Mouse (Mus musculus): ENCODE measurements around the gene Drosha.
A peak's percentile ranks its signal among the peaks of the same experiment; 100 is the strongest.
"Not testable (repeated sequence)": the region's sequence is repeated elsewhere in the genome, so short reads cannot be mapped to it uniquely, and the experiment has no call there.

Gene Drosha

GRCm38 (mm10) chr15:12936217-12936732, 111.7 kb downstream of the Drosha start:
- no peak for DNase-seq (ENCODE audit: low spot score)

DNA sequence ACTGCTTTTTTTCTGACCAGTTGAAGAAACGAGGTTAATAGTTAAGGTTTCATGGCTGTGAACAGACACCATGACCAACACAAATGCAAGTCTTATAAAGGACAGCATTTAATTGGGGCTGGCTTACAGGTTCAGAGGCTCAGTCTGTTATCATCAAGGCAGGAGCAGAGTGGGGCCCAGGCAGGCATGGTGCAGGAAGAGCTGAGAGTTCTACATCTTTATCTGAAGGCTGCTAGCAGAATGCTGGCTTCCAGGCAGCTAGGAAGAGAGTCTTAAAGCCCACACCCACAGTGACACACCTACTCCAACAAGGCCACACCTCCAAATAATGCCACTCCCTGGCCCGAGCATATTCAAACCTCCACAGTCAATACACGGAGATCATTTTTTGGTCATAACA, 112.7 kb downstream of the Drosha start:
- not testable (repeated sequence) for DNase-seq (ENCODE audit: low spot score)

GRCm38 (mm10) chr15:12941106-12941505, 116.5 kb downstream of the Drosha start:
- DNase-seq (ENCODE audit: low spot score): peak; percentile 23

GRCm38 (mm10) chr15:12941651-12942180, 117.1 kb downstream of the Drosha start:
- DNase-seq (ENCODE audit: low spot score): peak; percentile 36

DNA sequence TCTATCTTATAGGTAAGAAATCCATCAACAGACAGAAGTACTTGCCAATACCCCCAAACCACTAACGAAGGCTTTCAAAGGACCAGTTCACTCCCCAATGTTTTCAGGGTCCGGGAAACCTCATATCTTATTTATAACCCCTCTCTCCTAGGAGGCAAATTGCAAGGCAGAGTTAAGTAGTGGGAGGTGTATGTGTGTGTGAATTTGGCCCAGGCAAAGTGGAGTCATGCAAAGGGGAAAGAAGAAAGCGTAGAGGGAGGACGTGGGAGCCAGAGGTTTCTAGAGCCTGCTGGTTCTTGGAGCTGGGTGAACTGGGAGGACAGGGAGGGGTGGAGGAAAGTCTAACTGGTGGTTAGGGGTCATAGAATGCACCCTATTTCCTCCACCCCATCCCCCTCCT, 117.8 kb downstream of the Drosha start:
- no peak for DNase-seq (ENCODE audit: low spot score)

GRCm38 (mm10) chr15:12958051-12958450, 133.4 kb downstream of the Drosha start:
- DNase-seq (ENCODE audit: low spot score): no peak

DNA sequence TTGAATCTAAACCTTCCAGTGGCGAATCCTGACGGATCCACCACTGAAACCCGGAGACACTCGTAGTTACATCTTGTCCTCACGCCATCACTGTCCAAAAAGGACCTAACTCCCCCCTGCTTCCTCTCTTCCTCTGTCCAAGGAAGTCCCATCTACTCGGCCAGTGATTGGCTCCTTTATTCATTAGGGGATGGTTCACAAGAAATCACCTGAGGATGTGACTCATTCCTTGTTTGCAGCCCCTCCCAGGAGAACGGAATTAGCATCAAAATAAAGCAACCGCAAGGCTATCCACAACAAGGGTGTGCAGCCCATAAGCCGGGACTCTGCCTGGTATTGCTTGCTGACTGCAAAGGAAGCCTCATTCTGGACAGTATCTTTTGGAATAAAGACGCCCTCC, 137.6 kb downstream of the Drosha start:
- DNase-seq (ENCODE audit: low spot score): no peak

DNA sequence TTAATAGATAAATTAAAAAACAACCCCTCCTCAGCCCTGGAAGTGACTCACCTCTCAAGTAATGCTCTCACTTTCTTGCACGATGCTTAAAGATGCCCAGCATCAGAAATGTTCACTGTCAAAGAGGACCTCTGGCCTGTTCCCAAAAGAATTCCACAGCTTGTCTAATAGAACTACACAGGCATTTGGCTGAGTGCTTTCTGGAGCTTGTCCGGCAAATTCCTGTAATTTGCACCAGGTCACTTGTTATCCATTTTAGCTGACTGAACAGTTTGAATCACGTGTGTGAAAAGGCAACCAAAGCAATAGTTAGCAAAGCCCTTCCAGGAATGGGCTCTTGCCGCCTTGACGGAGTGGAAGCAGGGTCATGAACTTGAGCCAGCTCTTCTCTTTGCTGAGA, 140.6 kb downstream of the Drosha start:
- no peak for DNase-seq (ENCODE audit: low spot score)

DNA sequence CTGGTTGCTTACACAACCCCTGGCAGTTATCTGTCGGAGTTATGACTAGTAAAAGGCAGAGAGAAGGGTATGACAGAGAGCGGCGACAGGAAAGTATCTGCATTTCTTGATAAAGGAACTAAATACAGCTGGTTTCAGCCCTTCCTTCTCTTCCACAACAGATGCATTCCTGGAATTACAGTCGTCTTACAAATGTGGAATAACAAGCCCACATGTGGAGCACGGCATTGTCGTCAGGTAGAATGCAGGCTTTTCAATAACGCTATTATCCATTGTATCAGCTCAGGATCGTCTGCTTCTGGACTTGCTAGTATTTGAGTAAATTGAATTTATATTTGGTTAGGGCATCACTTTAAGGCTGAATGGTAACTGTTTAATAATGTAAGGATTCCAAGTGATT, 144.2 kb downstream of the Drosha start:
- DNase-seq (ENCODE audit: low spot score): no peak

GRCm38 (mm10) chr15:12972441-12972840, 147.8 kb downstream of the Drosha start:
- DNase-seq (ENCODE audit: low spot score): no peak
